Mouse (Mus musculus) MEL-GATA-1-ER (cell line): ENCODE measurements around the gene Adnp.
"Not testable (repeated sequence)": the region's sequence is repeated elsewhere in the genome, so short reads cannot be mapped to it uniquely, and the experiment has no call there.

Experiments
- DNase-seq: peaks from one replicate; pipeline ENCODE4 v3.0.0-alpha.2; 2012; ENCODE audit warnings: low read depth; ENCODE audit errors: extremely low read depth

Adnp gene

DNA sequence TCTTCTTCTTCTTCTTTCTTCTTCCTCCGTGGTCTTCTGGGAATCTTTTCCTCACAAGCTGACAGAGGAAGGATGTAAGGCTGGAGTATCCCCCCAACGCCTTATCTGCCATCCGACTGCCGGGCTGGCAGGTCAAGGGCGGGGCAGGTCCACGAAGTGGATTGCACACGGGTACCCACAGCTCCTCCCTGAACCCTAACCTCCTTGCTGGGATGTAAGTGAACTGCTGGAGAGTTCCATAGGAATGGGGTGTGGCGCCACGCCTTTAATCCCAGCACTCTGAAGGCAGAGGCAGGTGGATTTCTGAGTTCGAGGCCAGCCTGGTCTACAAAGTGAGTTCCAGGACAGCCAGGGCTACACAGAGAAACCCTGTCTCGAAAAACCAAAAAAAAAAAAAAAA, 48.9 kb downstream of the Adnp start:
- DNase-seq: not testable (repeated sequence)

DNA sequence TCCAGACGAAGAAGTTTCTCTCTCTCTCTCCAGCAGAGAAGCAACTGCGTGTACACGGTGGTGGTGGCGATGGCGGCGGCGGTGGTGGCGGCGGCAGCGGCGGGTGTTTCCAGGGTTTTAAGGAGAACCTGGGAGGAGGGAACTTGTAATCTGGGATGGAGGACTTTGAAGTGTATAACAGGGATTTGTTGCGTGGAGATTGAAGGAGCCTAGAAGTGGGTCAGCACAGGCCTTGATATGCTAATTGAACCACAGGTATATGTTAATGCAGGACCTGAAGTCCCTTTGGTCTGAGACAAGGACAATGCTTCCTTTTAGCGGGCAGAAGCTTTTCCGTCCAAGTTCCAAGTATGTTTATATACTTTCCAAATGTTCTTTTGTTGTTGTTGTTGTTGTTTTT, 50.6 kb downstream of the Adnp start:
- DNase-seq: no peak

GRCm38 (mm10) chr2:168155666-168156065, 51.2 kb downstream of the Adnp start:
- DNase-seq: no peak

DNA sequence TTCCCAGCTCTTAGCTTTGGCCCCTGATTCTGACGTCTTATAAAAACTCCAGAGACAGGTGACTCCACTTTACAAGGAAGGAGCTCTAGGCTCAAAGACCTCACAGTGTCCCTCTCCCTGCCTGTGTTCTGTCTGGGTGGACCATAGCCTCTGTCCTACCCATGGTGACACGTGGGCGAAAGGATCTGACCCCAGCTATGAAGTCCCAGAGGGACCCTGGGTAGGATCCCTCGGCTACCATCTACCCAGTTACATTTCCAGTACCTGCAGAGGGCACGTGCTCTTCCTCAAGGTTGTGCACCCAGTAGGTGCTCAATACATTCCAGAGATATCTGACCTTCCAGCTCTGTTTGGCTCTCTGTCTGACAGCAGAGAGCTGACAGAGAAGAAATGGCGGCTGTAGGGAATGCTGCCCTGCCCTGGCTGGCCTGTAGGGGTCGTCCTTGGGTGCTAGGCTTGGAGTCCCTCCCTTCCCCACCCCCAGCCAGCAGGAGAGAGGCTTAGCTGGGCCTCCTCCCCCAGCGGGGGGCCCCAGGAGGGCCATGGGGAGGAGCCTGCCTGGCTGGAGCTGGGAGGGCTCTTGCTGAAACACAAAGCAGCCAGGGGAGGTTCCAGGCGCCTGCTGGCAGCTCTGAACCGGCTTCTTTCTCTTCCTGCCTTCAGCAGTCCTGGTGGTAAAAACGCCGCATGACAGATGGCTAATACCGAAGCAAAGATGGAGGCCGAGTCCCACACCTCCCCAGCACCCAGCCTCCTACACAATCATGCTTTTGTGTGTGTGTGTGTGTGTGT, 52.6 kb downstream of the Adnp start:
- peak; percentile 53 for DNase-seq

GRCm38 (mm10) chr2:168149241-168149640, 57.7 kb downstream of the Adnp start:
- no peak for DNase-seq

- no peak for DNase-seq
These were observed 59.0 kb downstream of the Adnp start for GRCm38 (mm10) chr2:168147722-168148432.

DNA sequence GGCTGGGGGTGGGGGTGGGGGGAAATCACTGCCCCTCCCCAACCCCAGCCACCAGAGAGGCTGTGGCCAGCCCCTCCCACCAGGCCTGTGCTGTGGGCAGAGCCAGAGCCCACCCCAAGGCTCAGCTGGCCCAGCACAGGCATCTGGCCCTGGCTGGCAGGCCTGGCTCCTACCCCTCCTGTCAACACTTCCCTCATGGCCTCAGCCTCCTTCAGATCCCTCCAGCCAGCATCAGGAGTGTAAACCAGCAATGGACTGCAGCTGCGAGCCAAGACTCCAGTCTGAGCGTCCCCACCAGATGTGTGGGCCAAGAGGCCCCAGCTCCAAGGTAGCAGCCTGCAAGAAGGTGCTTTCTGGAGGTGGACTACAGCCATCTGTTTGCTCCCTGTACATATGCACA, 61.5 kb downstream of the Adnp start:
- no peak for DNase-seq

DNA sequence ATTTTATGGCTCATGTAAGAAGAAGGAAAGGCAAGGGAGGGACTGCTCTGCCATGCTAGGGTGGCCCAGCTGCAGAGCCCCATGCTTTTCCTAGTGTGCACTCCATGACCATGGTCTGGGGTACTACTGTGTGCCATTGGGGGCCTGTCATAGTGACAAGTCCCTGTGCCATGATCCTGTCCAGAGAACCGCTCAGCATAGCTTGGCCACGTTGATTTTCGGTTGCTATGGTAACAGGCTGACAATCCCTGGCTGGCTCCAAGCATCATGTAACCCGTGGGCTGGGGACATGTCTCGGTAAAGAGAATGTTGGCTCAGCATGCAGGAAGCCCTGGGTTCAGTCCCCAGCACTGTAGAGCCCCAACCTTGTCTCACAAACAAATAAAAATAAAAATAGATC, 63.1 kb downstream of the Adnp start:
- no peak for DNase-seq

GRCm38 (mm10) chr2:168137161-168137560, 69.8 kb downstream of the Adnp start:
- no peak for DNase-seq
